Mouse (Mus musculus): ENCODE measurements around the gene Gm2897.
"Not testable (repeated sequence)": the region's sequence is repeated elsewhere in the genome, so short reads cannot be mapped to it uniquely, and the experiment has no call there.

Gene Gm2897

GRCm38 (mm10) chr14:3048727-3049512 lies at the start of gene Gm2897:
TSS of gene Gm2897 (plus strand) at chr14:3049285.
- DNase-seq (ENCODE audit: low spot score), result not testable (repeated sequence)

- not testable (repeated sequence) for DNase-seq (ENCODE audit: low spot score)
These were observed 19.4 kb upstream of the Gm2897 start, which contains the start of gene Gm2888 for GRCm38 (mm10) chr14:3029702-3030101. TSS of gene Gm2888 (plus strand) at chr14:3030002.

GRCm38 (mm10) chr14:3049513-3049800 lies 372 bp downstream of the Gm2897 start:
- not testable (repeated sequence) for DNase-seq (ENCODE audit: low spot score)

- not testable (repeated sequence) for DNase-seq (ENCODE audit: low spot score)
These were observed 1.0 kb downstream of the Gm2897 start for GRCm38 (mm10) chr14:3050087-3050486.

- DNase-seq (ENCODE audit: low spot score), result peak; percentile 0
These were observed 67.0 kb downstream of the Gm2897 start for GRCm38 (mm10) chr14:3116051-3116450.
